Mouse (Mus musculus) heart, adult 2 months (tissue): ENCODE data around the gene Kbtbd13.

Experiments
- CTCF ChIP-seq: fragments of 200-600 bp; IDR thresholded peaks from 2 replicates; pipeline ENCODE4 v1.8.1; 2022; ENCODE audit warnings: antibody characterized with exemption, mild to moderate bottlenecking, moderate library complexity
- EP300 ChIP-seq: fragments of 200-500 bp; IDR thresholded peaks from 2 replicates; pipeline ENCODE4 v1.6.1; 2011; ENCODE audit warnings: low read depth, low read length, control low read depth; ENCODE audit not compliant: insufficient read depth
- POLR2A ChIP-seq: fragments of 200-500 bp; IDR thresholded peaks from 2 replicates; pipeline ENCODE4 v1.6.1; 2011; ENCODE audit warnings: mild to moderate bottlenecking, low read depth, low read length, control low read depth; ENCODE audit not compliant: insufficient read depth

DNA sequence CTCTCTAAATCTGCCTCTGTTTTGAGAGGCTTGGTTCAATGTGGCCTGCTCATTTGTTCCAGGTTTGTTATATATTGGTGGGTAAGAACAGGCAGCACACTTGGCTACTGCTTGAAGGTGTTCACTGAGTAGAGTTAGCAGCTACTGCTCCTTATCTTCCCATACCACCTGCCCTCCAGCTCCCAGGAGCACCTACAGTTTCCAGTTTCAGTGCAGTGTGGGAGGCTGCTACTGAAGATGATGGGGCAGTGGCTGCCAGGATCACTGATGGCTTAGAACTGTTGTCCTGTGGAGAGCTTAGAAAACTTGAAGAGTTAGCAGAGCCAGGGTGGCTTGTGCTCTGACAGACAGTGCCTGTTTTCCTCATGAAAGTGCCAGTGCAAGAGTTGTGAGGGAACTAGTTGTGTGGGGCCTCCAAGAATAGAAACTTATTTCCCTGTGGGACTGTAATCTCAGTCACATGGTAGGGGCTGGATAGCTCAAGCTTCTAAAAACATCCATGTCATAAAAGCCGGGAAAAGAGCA, 32.4 kb downstream of the Kbtbd13 start:
- TF ChIP-seq CTCF (no peak), POLR2A (no peak), EP300 (no peak)
